Mouse (Mus musculus) C2C12 (cell line): ENCODE measurements around the gene Cfap61.

Experiments used
- CTCF ChIP-seq: IDR thresholded peaks from one replicate; pipeline ENCODE4 v1.5.1; 2011; ENCODE audit not compliant: control insufficient read depth, insufficient read depth, insufficient read length
- FOSL1 ChIP-seq: IDR thresholded peaks from one replicate; pipeline ENCODE4 v1.8.0; 2011; ENCODE audit warnings: mild to moderate bottlenecking, low read length; ENCODE audit not compliant: poor library complexity, insufficient read depth, severe bottlenecking
- MAX ChIP-seq: IDR thresholded peaks from one replicate; pipeline ENCODE4 v1.6.1; 2011; ENCODE audit warnings: mild to moderate bottlenecking, control low read depth
- MYOD1 ChIP-seq: IDR thresholded peaks from one replicate; pipeline ENCODE4 v1.6.1; 2011; ENCODE audit warnings: low read depth; ENCODE audit not compliant: control insufficient read depth, insufficient read length
- MYOG ChIP-seq: IDR thresholded peaks from one replicate; pipeline ENCODE4 v1.6.1; 2011; ENCODE audit not compliant: control insufficient read depth, insufficient read length; ENCODE audit errors: extremely low read depth
- USF1 ChIP-seq: IDR thresholded peaks from one replicate; pipeline ENCODE4 v1.6.1; 2011; ENCODE audit warnings: low read depth, mild to moderate bottlenecking, control low read depth, moderate library complexity

GRCm38 (mm10) chr2:146254387-146254786 lies 319.8 kb downstream of the Cfap61 start:
- TF ChIP-seq CTCF, result no peak
- TF ChIP-seq MAX, result no peak
- no peak for TF ChIP-seq FOSL1
- TF ChIP-seq USF1, result no peak
- no peak for TF ChIP-seq MYOG
- TF ChIP-seq MYOD1, result no peak
